ENCODE assay signal across 8 mouse cellular contexts in the genomic region with DNA sequence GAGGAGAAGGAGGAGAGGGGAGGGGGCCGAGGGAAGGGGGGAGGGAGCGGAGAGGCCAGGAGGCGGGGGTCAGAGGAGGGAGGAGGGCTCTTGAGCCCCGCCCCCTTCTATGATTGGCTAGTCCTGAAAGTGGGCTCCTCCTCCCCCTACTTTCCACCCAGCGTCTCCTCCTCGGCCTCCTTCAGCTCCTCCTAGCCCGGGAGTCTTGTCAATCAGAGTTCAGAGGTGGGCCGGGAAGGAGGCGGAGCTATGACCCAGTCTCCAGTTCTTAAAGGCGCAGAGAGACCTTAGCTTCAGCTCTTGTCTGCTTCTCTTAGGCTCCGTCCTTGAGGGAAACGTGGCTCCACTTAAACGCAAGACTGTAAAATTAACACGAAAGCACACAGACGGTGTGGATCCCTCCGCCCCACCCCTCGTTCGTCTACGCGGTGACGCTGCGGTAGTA. TPM values are rescaled to one million over a fixed set of nuclear protein-coding genes. Genes with fewer than 3 reads are reported as not detected.
DNase-seq lines count a peak whose midpoint lies in the region; ATAC-seq and TF ChIP-seq lines count a peak whose summit lies in the region.

No protein-coding gene starts in this region.

- no peaks in the 10 kb centered on the region for H3K9me3 ChIP-seq in forebrain, postnatal 0 days (ENCODE audit: low read length)
- no peaks in the 10 kb centered on the region for H3K9me3 ChIP-seq in neural tube, embryonic 14.5 days (ENCODE audit: control insufficient read depth, low read length)

- 2% methylated on average over 21 of the region's 22 CpGs for WGBS in forebrain, postnatal 0 days
- WGBS in neural tube, embryonic 14.5 days: 0% methylated on average over 20 of the region's 22 CpGs

- peak overlapping the region; percentile 11; the same call in 1 of the 2 replicates for H3K9ac ChIP-seq in forebrain, postnatal 0 days
- H3K9ac ChIP-seq in neural tube, embryonic 14.5 days (replicated peaks; ENCODE audit: low read depth, low read length): no peak overlapping the region

- H3K27me3 ChIP-seq in forebrain, postnatal 0 days (ENCODE audit: insufficient read depth, low read length): no peaks in the 10 kb centered on the region
- no peaks in the 10 kb centered on the region for H3K27me3 ChIP-seq in neural tube, embryonic 14.5 days (ENCODE audit: control insufficient read depth, insufficient read depth, low read length)
- H3K27me3 ChIP-seq in testis, adult 2 months (ENCODE audit: control insufficient read depth, insufficient read depth, low read length): peaks cover 5% of the 10 kb centered on the region; the same call in 1 of the 2 replicates

- H3K4me1 ChIP-seq in forebrain, postnatal 0 days (ENCODE audit: insufficient read depth): no peaks in the 10 kb centered on the region
- H3K4me1 ChIP-seq in neural tube, embryonic 14.5 days (ENCODE audit: control insufficient read depth, insufficient read depth, low read length): peaks cover 5% of the 10 kb centered on the region; the same call in 1 of the 2 replicates
- no peaks in the 10 kb centered on the region for H3K4me1 ChIP-seq in testis, adult 2 months (ENCODE audit: control insufficient read depth, insufficient read depth, low read length)

- peak overlapping the region; percentile 77 for H3K4me3 ChIP-seq in forebrain, postnatal 0 days (ENCODE audit: low read depth, low read length)
- peak overlapping the region; percentile 29 for H3K4me3 ChIP-seq in neural tube, embryonic 14.5 days (ENCODE audit: low read depth, low read length)
- H3K4me3 ChIP-seq in testis, adult 2 months (ENCODE audit: control insufficient read depth, low read depth, low read length): peak overlapping the region; percentile 79

- intact Hi-C loops in heart, postnatal 36 days (cut with DNase I): loop anchor here (5.0 to 10.0 kb wide), 2 partner anchors 145 to 338 kb away; no protein-coding TSS in a partner anchor

- TF ChIP-seq CTCF in forebrain, postnatal 0 days (IDR thresholded peaks at IDR 0.05; ENCODE audit: low read depth): no peak
- no peak for TF ChIP-seq CTCF in testis, adult 2 months (IDR thresholded peaks at IDR 0.05; ENCODE audit: control insufficient read depth, insufficient read depth, insufficient replicate concordance, low read depth, low read length)

- H3K36me3 ChIP-seq in forebrain, postnatal 0 days (ENCODE audit: insufficient read depth): no peaks in the 10 kb centered on the region
- no peaks in the 10 kb centered on the region for H3K36me3 ChIP-seq in neural tube, embryonic 14.5 days (ENCODE audit: control insufficient read depth, insufficient read depth, low read length)
- H3K36me3 ChIP-seq in testis, adult 2 months (ENCODE audit: control insufficient read depth, insufficient read depth, low read length): no peaks in the 10 kb centered on the region

- peak overlapping the region; percentile 47 for H3K4me2 ChIP-seq in forebrain, postnatal 0 days (ENCODE audit: low read depth)
- peak overlapping the region; percentile 55 for H3K4me2 ChIP-seq in neural tube, embryonic 14.5 days (ENCODE audit: low read depth, low read length)

- ATAC-seq in forebrain, postnatal 0 days: peak; percentile 98
- ATAC-seq in neural tube, embryonic 14.5 days (ENCODE audit: low read depth): peak; percentile 99

- no peak; the same call in 1 of the 2 replicates for TF ChIP-seq POLR2A in testis, adult 2 months (IDR thresholded peaks at IDR 0.05; ENCODE audit: control insufficient read depth, low read depth, low read length)

- no peak overlapping the region; the same call in 1 of the 2 replicates for H3K27ac ChIP-seq in forebrain, postnatal 0 days (ENCODE audit: low read depth, low read length)
- 0 out of 2 replicates have a peak overlapping the region, but pooled peaks have one; percentile 48 for H3K27ac ChIP-seq in neural tube, embryonic 14.5 days (ENCODE audit: low read depth, low read length)
- H3K27ac ChIP-seq in testis, adult 2 months (ENCODE audit: control insufficient read depth, insufficient read depth, low read depth, low read length): no peak overlapping the region

- DNase-seq in MN1 (ENCODE audit: low spot score): peak; percentile 99
- peak; percentile 95 for DNase-seq in cerebellum, adult 8-10 months
- peak; percentile 98 for DNase-seq in forebrain, postnatal 0 days
- peak; percentile 90 to 91 for DNase-seq in heart, postnatal 36 days
- DNase-seq in layer of hippocampus, adult 18-20 months (ENCODE audit: low spot score in 2 of 2): peak; percentile 97 to 98
- DNase-seq in lung, adult 18-20 months: peak; percentile 99

RNA-seq across cellular contexts. Expression of a gene that starts 0.2 kb away (rescaled TPM):
- 79.2 and 95.9 TPM in 2 replicates for total RNA-seq in forebrain, postnatal 0 days (2014; rRNA removed)
- 52.6 and 60.5 TPM in 2 replicates for polyA plus RNA-seq in forebrain, postnatal 0 days (2015; fragmentation: Nextera tagmentation; extraction: Ambion mirVana)
- 10 to 100 TPM; 47.2 to 63.0 TPM for total RNA-seq in heart, postnatal 36 days (2021)
- total RNA-seq in layer of hippocampus, adult 18-20 months (2021): 100 to 1,000 TPM; 122 to 127 TPM
- polyA plus RNA-seq in neural tube, embryonic 14.5 days (2014; fragmentation: Nextera tagmentation; extraction: Ambion mirVana): 41.2 and 47.8 TPM in 2 replicates
- polyA plus RNA-seq in testis, adult 2 months (2012; rRNA removed): 7.9 and 9.1 TPM in 2 replicates

Comparison
In these comparisons a context has a peak if more than half of its experiments do, and no peak if none do; other contexts are left out.
1. H3K4me3 ChIP-seq: peak in every context shown above with its lines; median percentile 79 in testis, adult 2 months; 77 in forebrain, postnatal 0 days; 29 in neural tube, embryonic 14.5 days.